Mouse (Mus musculus): ENCODE results near the gene Prdx6.

Gene Prdx6

GRCm38 (mm10) chr1:161250604-161251416 lies at the start of gene Prdx6:
Gene Prdx6 (minus strand): TSS chr1:161251219.
- DNase-seq: peak; percentile 87 to 92

DNA sequence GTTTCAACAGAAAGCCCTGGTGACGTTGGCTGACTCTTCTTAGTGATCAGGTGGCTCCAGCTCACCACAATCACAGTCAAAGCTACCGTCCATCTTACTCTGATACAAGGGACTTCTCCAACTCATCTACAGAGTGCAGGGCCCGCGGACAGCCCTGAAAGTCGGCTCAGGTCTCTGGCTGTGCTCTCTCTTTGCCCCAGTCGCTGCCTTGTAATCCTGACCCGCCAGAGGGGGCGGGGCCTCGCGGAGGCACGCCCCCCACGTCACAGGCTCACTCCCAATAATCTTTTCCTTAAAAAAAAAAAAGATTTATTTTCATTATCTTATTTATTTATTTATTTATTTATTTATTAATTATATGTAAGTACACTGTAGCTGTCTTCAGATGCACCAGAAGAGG lies 37.2 kb upstream of the Prdx6 start:
- no peak for DNase-seq

DNA sequence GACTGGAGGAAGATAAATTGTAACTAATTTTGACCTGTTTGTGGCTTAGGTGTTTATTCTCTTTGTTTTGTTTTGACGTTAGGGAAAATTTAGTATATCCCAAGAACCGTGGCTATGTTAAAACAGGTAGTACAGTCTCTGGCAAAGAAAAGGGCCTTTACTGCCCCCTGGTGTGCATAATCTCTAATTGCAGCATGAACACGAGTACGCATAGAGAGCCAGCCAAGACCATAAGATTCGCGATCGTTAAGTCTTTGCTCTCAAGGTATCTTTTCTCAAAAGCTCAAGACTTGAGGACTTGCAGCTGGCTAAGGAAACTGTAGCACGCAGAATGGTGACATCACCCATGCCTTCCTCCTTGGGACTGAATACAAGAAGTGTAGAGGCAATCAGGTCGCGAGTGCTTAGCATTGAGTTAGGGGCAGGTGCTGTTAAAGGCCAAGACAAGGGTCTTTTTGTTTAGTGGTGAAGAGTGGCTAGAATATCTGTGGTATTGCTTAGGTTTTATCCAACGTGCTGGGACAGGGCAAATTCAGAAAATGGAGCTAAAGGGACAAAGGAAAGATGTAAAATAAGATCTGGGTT lies 35.8 kb upstream of the Prdx6 start:
- DNase-seq: peak; percentile 61 to 64

GRCm38 (mm10) chr1:161281054-161281688 lies 30.2 kb upstream of the Prdx6 start:
- no peak for DNase-seq

DNA sequence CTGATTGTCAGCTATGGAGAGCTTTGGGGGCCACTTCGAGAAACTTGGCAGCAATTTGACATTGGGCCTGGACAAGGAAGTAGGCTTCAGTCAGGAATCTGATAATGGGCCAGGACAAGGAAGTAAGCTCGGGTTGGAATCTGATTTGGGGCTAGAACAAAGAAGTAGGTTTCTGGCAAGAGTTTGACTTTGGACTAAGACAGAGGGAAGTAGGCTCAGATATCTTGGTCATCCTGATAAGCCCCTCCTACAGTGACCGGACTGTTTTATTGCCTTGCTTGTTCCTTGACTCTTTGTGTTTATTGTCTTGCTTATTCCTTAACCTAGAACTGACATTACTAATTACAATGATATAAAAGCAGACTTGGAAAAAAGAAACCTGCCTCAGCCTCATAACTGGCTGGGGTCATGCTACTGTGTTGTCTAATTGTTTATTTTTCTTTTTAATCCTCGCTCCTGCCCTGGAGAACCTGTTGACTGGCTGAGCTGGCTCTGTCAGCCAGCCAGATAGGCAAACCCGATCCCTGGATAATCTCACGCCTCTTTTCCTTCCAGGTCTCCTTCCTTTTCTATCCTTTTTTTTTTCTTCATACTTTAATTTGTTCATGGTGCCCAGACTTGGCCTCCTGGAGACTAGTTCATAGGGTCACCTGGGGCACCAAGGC lies 28.4 kb upstream of the Prdx6 start:
- no peak for DNase-seq

GRCm38 (mm10) chr1:161273486-161273885 lies 22.5 kb upstream of the Prdx6 start:
- DNase-seq: no peak

- DNase-seq: no peak
Observed at GRCm38 (mm10) chr1:161271461-161271810, 20.4 kb upstream of the Prdx6 start.

DNA sequence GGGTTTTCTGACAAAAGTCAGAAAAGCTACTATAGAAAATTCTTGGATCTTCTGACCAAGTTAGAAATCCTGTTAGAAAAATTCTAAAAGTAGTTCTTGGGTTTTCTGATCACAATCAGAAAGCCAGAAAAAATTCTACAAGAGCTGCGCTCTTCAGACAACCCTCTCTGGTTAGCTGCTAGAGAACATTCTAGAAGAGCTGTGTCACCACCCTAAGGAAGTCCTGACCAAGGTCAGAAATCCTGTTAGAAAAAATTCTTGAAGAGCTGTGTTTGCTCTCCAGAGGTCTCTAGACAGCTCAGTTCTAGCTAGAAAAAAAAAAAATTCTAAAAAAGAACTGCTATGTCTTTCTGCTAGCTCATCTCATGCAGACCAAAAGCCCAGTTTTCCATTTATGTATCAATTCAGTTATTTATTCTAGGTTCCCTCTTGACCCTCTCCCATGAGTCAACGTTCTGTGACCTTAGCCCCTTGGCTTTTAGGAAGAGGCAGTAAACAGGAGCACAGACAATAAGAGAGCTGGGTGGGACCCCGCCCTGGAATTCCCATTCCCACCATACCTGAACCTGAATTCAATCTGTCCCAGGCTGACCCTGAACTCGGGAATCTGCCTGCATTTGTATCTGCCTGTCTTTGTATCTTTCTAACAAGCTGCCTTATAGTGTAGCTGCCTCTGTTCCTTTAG lies 19.9 kb upstream of the Prdx6 start:
- DNase-seq: no peak

DNA sequence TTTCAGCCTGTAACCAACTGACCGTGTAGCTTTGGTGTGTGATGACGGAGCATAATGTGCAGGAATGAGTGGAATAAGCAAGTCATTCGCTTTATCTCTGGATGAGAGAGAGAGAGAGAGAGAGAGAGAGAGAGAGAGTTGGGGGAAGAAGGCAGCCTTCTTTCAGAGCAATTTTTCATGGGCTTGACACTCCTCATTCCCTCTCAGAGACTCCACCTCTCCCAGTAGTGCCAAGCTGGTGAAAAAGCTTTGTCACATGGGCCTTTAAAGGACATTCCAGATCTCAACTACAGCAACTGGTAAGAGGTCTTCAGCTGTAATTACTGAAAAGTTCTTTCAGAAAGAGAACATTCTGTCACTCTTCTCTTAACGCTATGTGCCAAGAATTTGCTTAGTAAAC lies 18.3 kb upstream of the Prdx6 start:
- DNase-seq: no peak

DNA sequence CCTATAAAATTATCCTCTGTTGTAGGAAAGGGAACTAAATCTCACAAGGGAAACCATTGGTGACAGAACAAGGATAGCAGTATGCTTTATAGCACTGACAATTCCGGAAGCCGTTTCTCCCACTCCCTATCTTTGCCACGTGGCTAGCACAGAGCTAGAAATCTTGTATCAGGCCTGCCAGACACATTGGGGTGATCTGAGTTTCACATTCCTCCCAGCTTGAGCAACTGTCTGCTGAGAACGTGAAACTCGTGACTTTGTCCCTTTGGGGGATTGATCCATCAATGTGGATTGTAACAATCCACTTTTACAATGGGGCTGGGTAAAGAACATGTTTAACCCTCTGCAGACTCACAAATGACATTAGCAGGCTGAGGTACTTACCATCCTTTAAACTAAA lies 17.9 kb upstream of the Prdx6 start:
- no peak for DNase-seq

DNA sequence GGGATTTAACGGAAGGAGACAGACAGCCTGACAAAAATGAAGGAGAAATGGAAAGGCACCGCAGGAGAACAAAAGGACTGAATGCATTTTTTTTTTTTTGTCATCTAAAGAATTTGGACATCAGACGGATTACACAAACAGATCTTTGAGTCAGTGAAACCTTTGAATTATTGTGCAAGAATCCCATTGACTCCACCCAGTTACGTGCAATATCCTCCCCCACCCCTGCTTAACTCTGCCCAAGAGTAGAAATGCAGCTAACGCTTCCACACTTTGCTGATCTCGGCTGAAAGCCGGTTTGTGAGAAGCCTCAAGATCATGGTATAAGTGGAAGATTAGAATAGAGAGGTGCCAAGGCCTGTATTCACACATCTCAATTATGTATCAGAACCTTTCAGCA lies 17.1 kb upstream of the Prdx6 start:
- no peak for DNase-seq

- DNase-seq: no peak
Observed at GRCm38 (mm10) chr1:161264961-161265360, 13.9 kb upstream of the Prdx6 start.

DNA sequence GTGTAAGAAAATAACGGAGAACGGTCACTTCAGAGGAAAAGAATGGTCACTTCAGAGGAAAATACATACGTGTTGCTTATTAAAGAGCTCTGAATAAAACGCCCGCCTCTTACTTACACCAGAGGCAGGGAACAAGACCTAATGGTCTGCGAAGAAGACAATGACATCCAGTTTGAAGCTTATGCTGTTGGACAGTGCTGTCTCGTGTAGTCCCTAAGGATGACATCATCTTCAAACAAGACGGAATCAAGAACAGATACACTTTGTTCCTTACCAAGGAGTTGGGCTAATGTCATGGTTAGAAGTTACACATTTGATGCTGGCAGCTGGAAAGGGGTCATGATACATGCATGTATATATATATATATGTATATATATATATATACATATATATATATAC lies 12.6 kb upstream of the Prdx6 start:
- DNase-seq: no peak

- DNase-seq: no peak
Observed at GRCm38 (mm10) chr1:161262542-161262941, 11.5 kb upstream of the Prdx6 start.

DNA sequence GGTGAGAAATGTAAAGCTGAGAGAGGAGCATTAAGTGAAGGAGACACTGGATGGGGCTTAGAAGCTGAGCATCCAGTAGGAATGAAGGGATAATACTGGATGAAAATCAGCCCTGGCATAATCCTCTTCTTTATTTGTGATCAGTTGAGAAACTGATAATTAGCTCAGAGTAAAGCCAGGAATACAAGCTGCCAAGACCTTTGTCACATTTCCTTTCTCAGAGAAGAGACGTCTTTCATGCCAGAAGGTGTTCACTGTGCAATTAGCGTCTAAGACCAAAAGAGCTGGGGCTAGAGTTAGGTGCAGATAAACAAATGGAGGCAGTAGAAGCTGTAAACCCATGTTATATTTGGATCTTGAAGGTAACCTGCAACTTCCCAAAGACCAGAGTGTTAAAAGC lies 9.7 kb upstream of the Prdx6 start:
- DNase-seq: no peak

GRCm38 (mm10) chr1:161259142-161259541 lies 8.1 kb upstream of the Prdx6 start:
- no peak for DNase-seq

GRCm38 (mm10) chr1:161258331-161258730 lies 7.3 kb upstream of the Prdx6 start:
- DNase-seq: no peak

GRCm38 (mm10) chr1:161256918-161257317 lies 5.9 kb upstream of the Prdx6 start:
- DNase-seq: no peak

DNA sequence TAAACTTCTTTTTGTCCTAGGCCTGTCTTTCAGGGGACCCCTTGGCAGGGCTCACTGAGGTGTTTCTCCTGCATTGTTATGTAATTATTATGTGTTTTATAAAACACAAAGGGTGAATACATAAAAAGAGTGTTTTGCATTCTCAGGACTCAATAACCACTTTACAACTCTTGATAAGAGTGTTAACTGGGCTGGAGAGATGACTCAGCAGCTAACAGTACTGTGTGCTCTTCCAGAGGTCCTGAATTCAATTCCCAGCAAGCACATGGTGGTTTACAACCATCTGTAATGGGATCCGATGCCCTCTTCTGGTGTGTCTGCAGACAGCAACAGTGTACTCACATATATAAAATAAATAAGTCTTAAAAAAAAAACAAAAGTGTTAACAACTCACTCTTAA lies 3.3 kb upstream of the Prdx6 start:
- DNase-seq: no peak

DNA sequence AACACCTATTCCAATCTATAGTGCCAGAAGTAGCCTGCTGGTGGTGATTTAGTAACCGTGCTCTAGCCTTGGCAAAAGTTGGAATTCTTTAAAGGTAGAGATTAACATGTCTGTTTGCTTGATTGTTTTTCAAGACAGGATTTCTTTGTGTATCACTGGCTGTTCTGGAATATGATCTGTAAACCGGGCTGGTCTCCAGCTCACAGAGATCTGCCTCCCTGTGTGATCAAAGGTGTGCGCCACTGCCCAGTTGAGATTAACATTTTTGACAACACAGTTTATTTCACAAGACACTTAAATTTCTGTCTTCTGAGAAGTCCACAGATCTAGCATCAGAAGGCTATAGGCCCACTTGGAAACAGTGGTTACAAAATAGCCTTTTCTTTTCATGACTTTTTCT lies 1.9 kb upstream of the Prdx6 start:
- no peak for DNase-seq

GRCm38 (mm10) chr1:161252365-161252764 lies 1.3 kb upstream of the Prdx6 start:
- no peak for DNase-seq

- DNase-seq: no peak
Observed at GRCm38 (mm10) chr1:161251417-161252265, 622 bp upstream of the Prdx6 start.

Measured in kidney, postnatal 4 days (tissue).